25 mouse cellular contexts compared by ENCODE assay signal in the genomic region with DNA sequence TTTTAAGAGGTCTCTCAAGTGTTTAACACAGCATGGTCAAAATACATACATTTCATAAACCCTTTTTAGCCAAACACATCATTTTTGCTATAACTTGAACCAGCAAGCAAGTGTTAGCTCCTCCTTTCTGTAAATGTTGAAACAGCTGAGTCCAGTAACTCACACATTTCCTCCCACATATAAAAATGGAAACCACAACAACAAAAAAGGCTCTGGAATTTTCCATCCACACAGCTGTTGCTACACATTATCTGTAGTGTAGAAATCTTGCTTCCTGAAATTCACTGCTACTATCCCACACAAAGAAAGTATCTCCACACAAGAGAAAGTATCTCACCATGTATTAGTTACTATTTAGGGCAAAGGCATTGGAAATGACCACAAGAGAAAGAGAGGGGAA.
DNase-seq lines count a peak whose midpoint lies in the region; ATAC-seq and TF ChIP-seq lines count a peak whose summit lies in the region.
"Had no signal": no experiment of that assay in that cellular context is flagged by ENCODE, and none has a peak within 500 bp of the region (broad histone marks: within the 10 kb centered on the region; RNA-seq: fewer than 3 reads in every experiment).

No protein-coding gene starts in this region.

- H3K4me3 ChIP-seq in lung, embryonic 14.5 days (ENCODE audit: low read depth, low read length): no peak overlapping the region
- no peak overlapping the region for H3K4me3 ChIP-seq in layer of hippocampus, adult 2 months
- H3K4me3 ChIP-seq: embryonic facial prominence, embryonic 10.5 days; forebrain, embryonic 12.5 days; heart, embryonic 10.5 days; hindbrain, embryonic 15.5 days; intestine, embryonic 15.5 days; left cerebral cortex, adult 2 months; liver, embryonic 13.5 days had no signal

- no peaks in the 10 kb centered on the region for H3K4me1 ChIP-seq in lung, embryonic 14.5 days (ENCODE audit: insufficient read depth)
- H3K4me1 ChIP-seq: embryonic facial prominence, embryonic 10.5 days; forebrain, embryonic 12.5 days; heart, embryonic 10.5 days; hindbrain, embryonic 15.5 days; intestine, embryonic 15.5 days; liver, embryonic 13.5 days had no signal

- H3K27ac ChIP-seq in lung, embryonic 14.5 days (ENCODE audit: low read depth): 0 out of 2 replicates have a peak overlapping the region, but pooled peaks have one; percentile 19
- no peak overlapping the region for H3K27ac ChIP-seq in layer of hippocampus, adult 2 months
- H3K27ac ChIP-seq: embryonic facial prominence, embryonic 10.5 days; forebrain, embryonic 12.5 days; heart, embryonic 10.5 days; hindbrain, embryonic 15.5 days; intestine, embryonic 15.5 days; left cerebral cortex, adult 2 months; liver, embryonic 13.5 days had no signal

- ATAC-seq in frontal cortex, adult (ENCODE audit: low TSS enrichment): peak; percentile 82
- ATAC-seq in lung, embryonic 14.5 days (ENCODE audit: insufficient read depth): peak; percentile 47; the same call in 1 of the 2 replicates
- peak; percentile 63 for ATAC-seq in common myeloid progenitor, adult 5-6 weeks (replicated peaks; ENCODE audit: low read depth, poor library complexity, severe bottlenecking)
- ATAC-seq in megakaryocyte, adult 5-6 weeks (ENCODE audit: poor library complexity, severe bottlenecking): peak; percentile 18; the same call in 1 of the 2 replicates
- ATAC-seq: intestine, embryonic 15.5 days; midbrain, embryonic 16.5 days had no signal

- TF ChIP-seq CTCF in lung, embryonic 14.5 days (IDR thresholded peaks at IDR 0.05; ENCODE audit: low read depth): no peak
- no peak for TF ChIP-seq CTCF in layer of hippocampus, adult 2 months (conservative IDR thresholded peaks at IDR 0.05)

- no peak overlapping the region for H3K9ac ChIP-seq in lung, embryonic 14.5 days
- H3K9ac ChIP-seq: forebrain, embryonic 12.5 days; hindbrain, embryonic 15.5 days; intestine, embryonic 15.5 days; liver, embryonic 13.5 days had no signal

- no peak overlapping the region for H3K4me2 ChIP-seq in lung, embryonic 14.5 days
- H3K4me2 ChIP-seq: forebrain, embryonic 12.5 days; hindbrain, embryonic 15.5 days; intestine, embryonic 15.5 days; liver, embryonic 13.5 days had no signal

- no peaks in the 10 kb centered on the region for H3K9me3 ChIP-seq in lung, embryonic 14.5 days (ENCODE audit: low read depth, low read length)
- H3K9me3 ChIP-seq: embryonic facial prominence, embryonic 10.5 days; forebrain, embryonic 12.5 days; heart, embryonic 10.5 days; hindbrain, embryonic 15.5 days; intestine, embryonic 15.5 days; liver, embryonic 13.5 days had no signal

- no peak for DNase-seq in frontal cortex, adult 2 months (ENCODE audit: extremely low spot score in 1 of 2, low spot score in 1 of 2)
- DNase-seq in lung, embryonic 14.5 days: peak; percentile 81
- no peak for DNase-seq in lung, postnatal 4 days
- no peak for DNase-seq in cerebellum, postnatal 14 days
- no peak for DNase-seq in layer of hippocampus, adult 2 months (ENCODE audit: low spot score in 2 of 2)
- DNase-seq: adrenal gland, postnatal 25 days; cerebellum, adult 18-20 months; cerebellum, postnatal 36 days; gastrocnemius, postnatal 25 days; heart, postnatal 36 days; kidney, postnatal 10 days; liver, embryonic 13.5 days; right cerebral cortex, postnatal 25 days; thymus, postnatal 4 days had no signal

- no peaks in the 10 kb centered on the region for H3K27me3 ChIP-seq in lung, embryonic 14.5 days (ENCODE audit: insufficient read depth, low read length)
- H3K27me3 ChIP-seq: CH12.LX; forebrain, embryonic 12.5 days; hindbrain, embryonic 15.5 days; intestine, embryonic 15.5 days; liver, embryonic 13.5 days had no signal

- H3K36me3 ChIP-seq in lung, embryonic 14.5 days (ENCODE audit: insufficient read depth): no peaks in the 10 kb centered on the region
- H3K36me3 ChIP-seq: embryonic facial prominence, embryonic 10.5 days; forebrain, embryonic 12.5 days; heart, embryonic 10.5 days; hindbrain, embryonic 15.5 days; intestine, embryonic 15.5 days; liver, embryonic 13.5 days had no signal

Comparison
In these comparisons a context has a peak if more than half of its experiments do, and no peak if none do; other contexts are left out.
1. ATAC-seq: peak in every context shown above with its lines; median percentile 82 in frontal cortex, adult; 63 in common myeloid progenitor, adult 5-6 weeks; 47 in lung, embryonic 14.5 days; 18 in megakaryocyte, adult 5-6 weeks.